Mouse (Mus musculus) lung, embryonic 16.5 days (tissue): ENCODE results near the gene Serf1. TPM values are rescaled to one million over a fixed set of nuclear protein-coding genes. Genes with fewer than 3 reads are reported as not detected.

Experiments
- polyA plus RNA-seq: library from polyadenylated mRNA; unstranded; fragments of >200 nt; fragmentation: Nextera tagmentation; extraction: Ambion mirVana; gene quantifications from 2 replicates; pipeline ENCODE4 v1.2.1, GENCODE M21; 2015

Serf1 gene
- polyA plus RNA-seq, 1 experiment from 2014 or later, result 131 TPM

Other genes starting within 250 kb of the Serf1 start
- 1.1 and 1.4 TPM in 2 replicates for gene Cartpt, start 206.9 kb upstream of the Serf1 start, polyA plus RNA-seq
- gene Mccc2, start 92.4 kb upstream of the Serf1 start, polyA plus RNA-seq, result 43.9 and 44.3 TPM in 2 replicates
- gene Bdp1, start 3.9 kb upstream of the Serf1 start, polyA plus RNA-seq, result 22.5 and 23.7 TPM in 2 replicates
- 37.7 and 43.5 TPM in 2 replicates for gene Smn1, start 16.8 kb downstream of the Serf1 start, polyA plus RNA-seq
- gene Naip2, start 94.1 kb downstream of the Serf1 start, polyA plus RNA-seq, result 0.52 and 0.54 TPM in 2 replicates
- 0.31 and 0.43 TPM in 2 replicates for gene Naip5, start 138.3 kb downstream of the Serf1 start, polyA plus RNA-seq
- gene Naip6, start 209.7 kb downstream of the Serf1 start, polyA plus RNA-seq, result 0.26 and 0.43 TPM in 2 replicates